ENCODE assay signal across 20 mouse cellular contexts in genomic region chr10:45142359-45142758, GRCm38 (mm10). TPM values are rescaled to one million over a fixed set of nuclear protein-coding genes. Genes with fewer than 3 reads are reported as not detected.
"Had no signal": no experiment of that assay in that cellular context is flagged by ENCODE, and none has a peak within 500 bp of the region (broad histone marks: within the 10 kb centered on the region; RNA-seq: fewer than 3 reads in every experiment).

No protein-coding gene starts in this region.

- H3K4me3 ChIP-seq: midbrain, embryonic 10.5 days; midbrain, embryonic 12.5 days; myocyte; neural tube, embryonic 13.5 days; neural tube, embryonic 15.5 days had no signal

- DNase-seq: lung, embryonic 14.5 days; lung, postnatal 10 days; lung, postnatal 4 days; midbrain, embryonic 14.5 days; retina, postnatal 1 day; right cerebral cortex, adult 18-20 months; right cerebral cortex, postnatal 25 days; right cerebral cortex, postnatal 4 days; spleen, adult 18-20 months; thymus, adult 18-20 months; thymus, postnatal 14 days; thymus, postnatal 36 days had no signal

- H3K9ac ChIP-seq: lung, embryonic 14.5 days; midbrain, embryonic 12.5 days; neural tube, embryonic 13.5 days; neural tube, embryonic 15.5 days had no signal

- H3K27ac ChIP-seq: midbrain, embryonic 10.5 days; midbrain, embryonic 12.5 days; neural tube, embryonic 13.5 days; neural tube, embryonic 15.5 days had no signal

- H3K9me3 ChIP-seq: midbrain, embryonic 10.5 days; midbrain, embryonic 12.5 days; neural tube, embryonic 13.5 days; neural tube, embryonic 15.5 days had no signal

- H3K27me3 ChIP-seq: midbrain, embryonic 12.5 days; neural tube, embryonic 13.5 days; neural tube, embryonic 15.5 days had no signal

- ATAC-seq: midbrain, embryonic 16.5 days had no signal

- H3K36me3 ChIP-seq: midbrain, embryonic 12.5 days; neural tube, embryonic 13.5 days; neural tube, embryonic 15.5 days had no signal

- H3K4me2 ChIP-seq: lung, embryonic 14.5 days; midbrain, embryonic 12.5 days; neural tube, embryonic 13.5 days; neural tube, embryonic 15.5 days had no signal

RNA-seq across cellular contexts. Expression of gene Popdc3, which starts 35.5 kb away (rescaled TPM):
- total RNA-seq: megakaryocyte-erythroid progenitor cell, adult 5-6 weeks had no signal
- polyA plus RNA-seq: midbrain, embryonic 12.5 days; small intestine, adult 2 months had no signal
